Mouse (Mus musculus) 3T3-L1 (cell line): ENCODE measurements at regions not wholly inside any gene's neighbourhood (a gene's known extent, or its start where the extent isn't known, plus 50 kb on each side); places are given as distances from the start of the nearest gene placed in this dataset.

Experiments
- DNase-seq: peaks from one replicate; pipeline ENCODE4 v3.0.0-alpha.2; 2015; ENCODE audit warnings: low read depth, low spot score

DNA sequence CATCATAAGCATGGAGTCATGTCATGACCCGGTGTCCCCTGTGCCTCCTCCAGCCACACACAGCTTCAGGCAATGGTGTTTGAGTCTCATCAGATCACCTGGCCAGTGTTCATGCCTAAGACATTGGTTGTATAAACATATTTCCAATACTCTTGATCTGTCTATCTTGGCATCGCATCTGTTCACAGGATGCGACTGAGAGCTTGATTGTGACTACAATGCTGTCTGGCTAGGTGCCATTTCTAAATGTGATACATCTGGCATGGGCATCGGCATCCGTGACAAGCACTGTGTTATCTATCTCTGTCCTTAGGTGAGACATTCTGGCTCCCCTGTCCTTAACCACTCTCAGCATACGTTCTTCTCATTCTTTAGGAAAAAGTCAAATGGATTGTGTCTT is 102.3 kb upstream of the Fut8 start:
- no peak for DNase-seq

DNA sequence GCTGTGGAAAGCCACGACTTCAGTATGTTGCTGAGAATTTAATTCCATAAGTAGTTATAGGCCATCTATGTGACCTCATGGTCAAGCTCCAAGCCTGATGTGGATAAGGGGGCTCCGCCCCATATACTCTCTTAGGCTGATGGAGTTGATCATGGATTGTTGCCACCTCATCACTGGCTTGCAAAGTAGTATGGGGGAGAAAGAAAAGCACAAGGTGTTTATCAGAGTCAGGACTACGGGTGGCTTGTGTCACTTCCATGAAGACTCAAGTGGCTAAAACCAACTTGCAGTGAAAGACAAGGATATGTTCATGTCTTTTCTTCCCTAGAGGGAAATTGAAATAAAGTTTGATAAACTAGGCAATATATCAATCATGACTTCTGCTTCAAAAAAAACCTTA is 102.9 kb upstream of the Fut8 start:
- DNase-seq: no peak

DNA sequence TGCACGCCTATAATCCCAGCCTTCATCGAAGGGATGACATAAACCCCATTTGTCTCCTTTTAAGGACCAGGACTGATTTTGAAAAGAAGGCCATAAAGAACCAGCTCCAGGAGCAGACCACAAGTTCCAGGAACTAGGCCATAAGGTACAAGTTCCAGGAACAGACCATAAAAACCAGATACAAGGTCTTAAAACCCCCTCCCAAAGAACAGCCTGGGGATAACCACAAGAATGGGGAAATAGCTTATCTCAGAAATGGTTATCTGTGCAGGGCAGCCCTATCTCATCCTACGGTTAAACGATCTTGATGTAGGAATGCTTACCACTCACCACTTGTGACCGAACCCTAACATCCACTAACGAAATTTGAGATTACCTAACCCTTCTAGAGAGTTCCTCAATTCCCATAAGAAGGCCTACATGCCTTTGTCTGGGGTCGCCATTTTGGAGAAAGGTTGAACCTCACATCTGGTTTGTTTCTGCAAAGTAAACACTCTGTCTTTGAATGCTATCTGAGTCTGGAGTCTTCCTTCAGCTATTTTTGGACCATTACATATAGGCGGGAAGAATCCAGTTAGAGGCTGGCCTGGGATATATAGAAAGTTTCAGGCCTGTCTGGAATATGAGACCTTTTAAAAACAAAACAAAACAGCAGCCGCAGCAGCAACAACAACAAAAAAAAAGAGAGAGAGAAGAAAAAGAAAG is 103.5 kb upstream of the Fut8 start:
- peak; percentile 61 for DNase-seq

DNA sequence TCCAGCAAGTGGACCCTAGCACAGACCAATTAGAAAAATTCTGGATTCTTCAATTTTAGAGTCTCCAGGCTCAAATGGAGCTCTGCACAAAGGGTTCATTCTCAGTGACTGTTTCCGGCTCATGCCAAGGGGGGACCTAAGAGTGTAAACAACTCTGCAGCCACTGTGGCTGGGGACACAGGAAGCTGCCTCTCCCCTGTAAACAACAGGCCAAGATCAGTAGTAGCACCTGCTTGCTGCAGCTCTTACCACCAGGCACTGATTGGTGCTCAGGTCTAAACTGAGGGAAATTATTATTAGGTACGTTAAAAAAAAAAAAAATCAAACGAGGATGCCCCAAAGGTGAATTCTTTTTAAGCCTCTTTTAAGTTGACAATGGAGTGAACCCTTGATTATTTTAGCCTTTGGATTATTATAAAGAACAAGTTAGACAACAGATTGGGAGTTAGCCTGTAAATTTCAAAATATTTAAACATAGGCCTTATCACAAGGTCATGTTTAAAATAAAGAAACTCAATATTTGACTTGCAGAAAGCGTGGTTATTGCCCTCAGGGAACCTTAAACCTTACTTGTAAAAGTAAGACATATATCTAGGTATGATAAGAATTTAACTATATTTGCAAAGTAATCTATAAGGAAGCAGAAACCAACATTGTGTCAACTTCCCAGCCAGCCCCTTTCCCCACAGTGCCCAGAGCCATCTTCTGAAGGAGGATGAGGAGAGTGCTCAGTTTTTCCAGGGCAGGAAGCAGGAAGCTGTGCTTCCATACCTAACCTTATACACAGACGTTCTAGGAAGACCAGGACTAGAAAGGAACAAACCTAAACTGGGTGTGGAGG is 104.2 kb upstream of the Fut8 start:
- no peak for DNase-seq

DNA sequence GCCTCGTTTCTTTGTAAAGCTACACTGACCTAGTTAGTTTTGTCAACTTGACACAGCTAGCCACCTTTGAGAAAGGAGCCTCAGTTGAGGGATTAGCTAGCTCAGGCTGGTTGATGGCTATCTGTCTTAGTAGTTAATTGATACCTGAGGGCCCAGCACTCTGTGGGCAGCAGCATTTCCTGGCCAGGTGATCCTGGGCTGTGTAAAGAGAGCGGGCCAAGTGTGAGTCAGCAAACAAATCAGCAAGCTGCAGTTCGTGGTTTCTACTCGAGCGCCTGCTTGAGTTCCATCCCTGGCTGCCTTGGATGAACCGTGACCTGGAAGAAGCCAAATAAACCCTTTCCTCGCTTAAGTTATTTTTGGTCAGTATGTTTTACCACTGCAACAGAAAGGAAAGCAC is 106.6 kb upstream of the Fut8 start:
- DNase-seq: peak; percentile 80

DNA sequence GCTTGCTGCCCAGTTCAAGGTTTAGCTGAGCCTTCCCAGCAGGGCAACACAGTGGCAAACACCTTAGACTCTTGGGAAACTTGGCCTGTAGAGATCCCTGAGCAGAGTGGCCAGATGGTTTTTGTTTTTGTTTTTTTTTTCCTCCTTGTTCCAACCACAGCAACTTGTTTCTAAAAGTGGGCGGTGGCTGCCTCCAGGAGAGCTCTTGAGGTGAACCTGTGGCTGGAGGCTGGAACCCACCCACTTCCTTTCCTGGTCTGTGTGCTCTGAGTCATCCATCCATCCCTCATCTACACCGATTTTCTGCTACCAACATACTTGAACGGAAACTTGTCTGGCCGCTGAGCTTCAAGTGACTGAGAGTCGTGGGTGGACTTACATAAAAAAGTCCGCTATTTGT is 107.4 kb upstream of the Fut8 start:
- peak; percentile 93 for DNase-seq

DNA sequence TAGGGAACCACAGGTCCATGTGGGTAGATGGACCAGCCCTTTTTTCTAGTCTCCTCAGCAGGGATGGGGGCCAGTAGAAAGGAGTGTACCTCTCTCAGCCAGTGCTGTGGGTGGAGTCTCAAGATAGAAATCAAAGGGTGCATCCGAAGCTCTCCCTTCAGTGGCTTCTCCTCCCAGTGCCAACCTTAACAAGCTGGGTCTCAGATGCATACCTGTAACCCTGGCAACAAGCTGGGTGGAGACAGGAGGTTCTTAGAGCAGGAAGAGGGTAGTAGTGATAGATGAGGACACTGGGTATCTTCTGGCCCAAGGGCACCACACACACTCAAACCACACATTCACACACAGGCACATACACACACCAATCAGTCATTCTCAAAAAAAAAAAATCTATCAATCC is 113.7 kb upstream of the Fut8 start:
- DNase-seq: no peak

DNA sequence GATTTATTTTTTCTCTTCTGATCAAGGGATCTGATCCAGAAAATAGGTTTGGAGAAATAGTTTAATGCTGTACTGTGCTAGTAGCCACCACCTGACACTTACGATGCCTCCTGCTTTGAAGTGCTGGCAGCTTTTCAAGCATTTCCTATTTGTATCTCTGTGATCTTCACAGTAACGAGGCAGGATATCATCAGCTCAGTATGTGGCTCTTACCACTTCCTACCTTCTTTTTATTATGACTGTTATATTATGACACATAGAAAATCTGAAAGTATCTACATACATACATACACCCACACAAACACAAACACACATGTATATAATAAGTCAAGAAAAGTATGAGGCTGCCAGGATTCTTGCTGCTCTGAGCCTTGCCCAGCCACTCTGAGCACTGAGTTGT is 124.4 kb upstream of the Fut8 start:
- no peak for DNase-seq

DNA sequence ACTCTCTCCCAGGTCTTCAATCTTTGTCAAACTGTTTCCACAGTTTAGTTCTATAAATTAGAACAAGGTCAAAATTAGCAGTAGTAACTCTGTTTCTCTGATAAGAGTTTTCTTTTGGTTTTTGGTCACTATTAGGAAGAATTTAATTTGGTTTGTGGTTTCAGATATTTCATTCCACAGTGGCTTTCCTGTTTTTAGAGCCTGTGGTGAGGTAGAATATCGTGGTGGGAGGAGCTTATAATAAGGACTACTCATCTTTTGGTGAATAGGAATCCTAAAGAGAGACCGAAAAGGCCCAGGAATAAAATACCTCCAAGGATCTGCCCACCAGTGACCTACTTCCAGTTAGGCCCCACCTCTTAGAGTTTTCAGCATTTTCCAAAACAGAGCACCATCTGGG is 125.8 kb upstream of the Fut8 start:
- DNase-seq: no peak

DNA sequence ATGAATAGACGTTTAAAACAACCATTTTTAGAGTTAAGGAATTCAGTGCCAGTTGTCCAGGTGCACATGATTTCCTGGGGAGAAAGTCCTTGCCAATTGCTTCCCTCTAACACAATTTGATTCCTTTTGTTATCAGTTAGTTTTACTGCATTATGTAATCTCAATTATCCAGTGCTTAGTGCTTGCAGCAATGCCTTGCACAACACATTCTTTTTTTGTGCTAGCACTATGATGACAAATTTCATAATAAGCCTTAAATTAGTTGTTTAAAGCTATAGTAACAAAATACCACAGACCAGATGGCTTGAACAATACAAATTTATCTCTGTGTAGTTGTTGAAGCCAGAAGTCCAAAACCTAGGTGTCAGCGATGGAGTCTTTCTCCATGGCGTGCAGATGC is 130.7 kb upstream of the Fut8 start:
- DNase-seq: no peak

DNA sequence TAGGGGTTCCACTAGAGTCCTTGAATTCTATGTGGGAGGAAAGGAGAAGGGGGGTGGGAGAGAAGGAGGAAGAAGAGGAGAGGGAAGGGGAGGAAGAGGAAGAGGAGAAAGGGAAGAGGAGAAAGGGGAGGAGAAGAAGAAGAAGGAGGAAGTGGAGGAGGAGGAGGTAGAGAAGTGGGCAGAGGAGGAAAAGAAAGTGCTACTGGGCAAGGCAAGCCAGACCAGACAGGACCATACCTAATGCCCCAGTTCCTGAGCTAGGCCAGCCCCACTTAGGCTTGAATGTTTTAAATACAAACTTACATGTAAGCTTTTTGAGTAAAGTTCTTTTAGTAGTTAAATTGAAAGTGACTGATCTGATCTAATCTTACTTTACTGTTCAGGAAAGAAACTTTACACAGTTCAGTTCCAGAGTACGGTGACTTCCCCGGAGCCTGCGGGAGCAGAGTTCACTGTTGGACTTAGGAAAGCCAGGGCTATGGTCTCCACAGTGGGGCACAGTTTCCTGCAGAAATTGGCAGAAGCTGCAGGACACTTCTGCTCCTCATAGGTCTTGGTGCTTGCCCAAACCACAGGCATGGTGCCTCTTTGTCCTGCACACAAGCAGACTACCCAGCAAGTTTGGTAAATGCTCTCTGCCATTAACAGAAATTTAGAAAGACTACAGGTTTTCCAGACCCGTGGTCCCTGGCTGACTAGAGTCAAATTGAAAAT is 131.9 kb upstream of the Fut8 start:
- peak; percentile 71 for DNase-seq

DNA sequence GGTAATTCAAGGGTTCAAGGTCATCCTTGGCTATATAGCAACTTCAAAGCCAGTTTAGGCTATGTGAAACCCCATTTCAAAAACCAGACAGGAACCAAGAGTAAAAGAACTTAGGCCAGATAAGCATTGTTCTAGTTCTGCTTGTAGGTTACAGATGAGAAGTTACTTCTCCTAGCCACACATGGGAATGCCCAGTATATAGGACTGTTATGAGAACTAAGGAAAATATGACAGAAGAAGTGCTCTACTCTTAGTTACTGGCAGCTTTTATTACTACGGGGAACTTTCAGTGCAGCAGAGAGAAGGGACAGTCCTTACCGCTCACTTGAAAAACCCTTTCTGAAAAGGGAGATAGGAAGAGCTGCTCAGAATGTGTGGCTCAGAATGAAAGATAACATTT is 137.4 kb upstream of the Fut8 start:
- no peak for DNase-seq

DNA sequence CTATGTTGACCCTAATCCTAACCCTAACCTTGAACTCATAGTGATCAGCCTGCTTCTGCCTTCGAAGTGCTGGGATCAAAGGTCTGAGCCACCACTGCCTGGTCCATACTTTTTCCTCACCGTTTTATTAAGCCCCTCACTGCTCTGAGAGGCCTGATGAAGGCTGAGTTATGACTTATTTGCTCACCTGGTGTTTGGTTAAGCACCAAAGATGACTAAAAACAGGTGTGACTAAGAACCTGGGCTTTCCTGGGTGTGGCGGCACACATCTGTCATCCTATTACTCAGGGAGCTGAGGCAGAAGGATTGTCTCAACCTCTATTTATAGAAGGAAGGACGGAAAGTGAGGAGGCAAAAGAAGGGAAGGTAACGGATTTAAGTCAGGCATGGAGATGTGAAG is 137.5 kb upstream of the Max start:
- DNase-seq: no peak

DNA sequence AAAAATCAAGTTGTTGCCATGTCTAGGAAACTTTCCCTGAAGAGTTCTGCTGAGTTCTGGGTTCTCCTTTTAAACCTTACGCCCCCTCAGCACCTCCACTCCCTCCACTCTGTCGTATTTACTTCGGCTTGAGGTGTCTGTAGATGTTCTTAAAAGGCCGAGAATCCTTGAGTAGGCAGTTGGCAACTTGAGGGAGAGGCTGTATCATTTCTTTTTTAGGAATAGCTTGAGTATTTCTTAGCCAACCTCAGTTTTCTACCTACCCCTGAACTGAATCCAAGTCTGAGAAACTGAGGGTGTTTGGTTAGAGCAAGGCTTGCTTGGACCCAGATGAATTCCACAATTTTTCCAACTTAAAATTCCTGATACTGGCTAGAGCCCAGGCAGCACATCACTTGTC is 136.8 kb upstream of the Max start:
- DNase-seq: no peak

DNA sequence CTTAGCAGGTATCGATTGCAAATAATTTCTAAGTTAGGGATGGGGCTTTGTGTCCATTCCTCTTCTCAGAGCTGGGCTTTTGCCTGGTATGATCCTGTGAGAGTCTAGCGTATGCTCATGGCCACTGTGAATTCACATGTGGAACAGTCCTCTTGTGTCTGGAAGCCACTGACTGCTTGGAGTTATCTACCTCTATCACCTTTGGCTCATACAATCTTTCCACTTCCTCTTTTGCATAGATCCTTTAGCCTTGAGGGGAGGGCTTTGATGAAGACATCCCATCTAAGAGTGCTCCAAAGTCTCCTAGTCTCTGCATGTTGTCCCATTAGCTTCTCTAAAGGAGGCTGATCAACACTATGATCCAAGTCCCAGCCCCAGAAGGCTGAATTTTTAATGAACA is 135.8 kb upstream of the Max start:
- DNase-seq: no peak

DNA sequence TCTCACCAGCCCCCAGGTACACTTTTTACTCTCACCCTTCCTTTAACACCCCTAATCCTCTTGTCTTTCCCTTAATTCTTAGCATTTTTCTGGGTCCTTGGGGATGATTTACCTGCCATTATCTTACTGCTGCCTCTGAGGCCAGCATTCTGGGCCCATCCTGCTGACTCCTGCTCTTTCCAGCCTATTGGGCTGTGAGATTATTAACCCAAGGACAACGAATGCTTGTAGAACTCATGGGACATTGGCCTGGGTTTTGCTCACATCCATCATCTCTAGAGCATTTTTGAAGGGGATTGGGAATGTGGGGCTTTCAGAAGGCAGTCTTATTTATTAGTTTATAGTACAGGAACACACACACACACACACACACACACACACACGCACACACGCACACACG is 134.5 kb upstream of the Max start:
- DNase-seq: no peak

DNA sequence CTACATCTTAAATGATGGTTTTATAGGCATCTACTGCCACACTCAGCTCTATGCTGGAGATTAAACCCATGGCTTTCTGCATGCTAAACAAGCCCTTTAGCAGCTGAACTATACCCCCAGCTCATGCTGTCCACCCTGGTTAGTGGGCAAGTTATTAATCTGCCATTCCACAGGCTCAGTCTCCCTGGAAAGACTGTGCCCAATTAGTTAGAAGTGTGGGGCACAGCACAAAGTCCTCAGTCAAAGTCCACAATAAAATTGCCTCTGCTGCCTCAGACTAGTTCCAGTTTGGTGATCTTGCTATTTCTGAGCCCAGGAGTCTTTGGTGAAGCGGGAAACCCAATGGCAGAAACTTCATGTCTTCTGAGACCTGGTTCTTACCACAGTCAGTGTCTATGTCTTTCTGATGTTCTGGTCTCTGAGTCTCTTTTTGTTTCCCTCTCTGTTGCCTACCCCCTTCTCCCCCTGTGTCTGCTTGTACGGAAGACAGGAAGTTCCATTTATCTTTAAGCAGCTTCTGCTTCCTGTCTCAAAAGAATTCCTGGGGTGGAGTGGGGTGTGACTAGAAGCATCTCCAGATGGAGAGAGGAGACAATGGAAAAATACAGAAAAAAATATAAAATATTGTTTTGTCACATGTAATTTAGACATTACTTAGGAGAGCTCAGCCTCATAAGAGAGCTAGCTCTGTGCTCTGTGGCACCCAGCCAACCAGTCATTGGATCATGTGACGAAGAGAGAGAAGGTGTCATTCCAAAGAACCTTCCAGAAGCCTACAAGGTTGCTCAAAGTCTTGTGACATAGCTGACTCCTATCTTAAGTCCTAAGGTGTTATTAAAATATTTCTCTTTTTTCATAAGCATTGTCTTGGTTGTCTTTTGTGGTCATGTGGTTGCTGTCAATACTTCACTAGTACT is 133.3 kb upstream of the Max start:
- peak; percentile 17 for DNase-seq

DNA sequence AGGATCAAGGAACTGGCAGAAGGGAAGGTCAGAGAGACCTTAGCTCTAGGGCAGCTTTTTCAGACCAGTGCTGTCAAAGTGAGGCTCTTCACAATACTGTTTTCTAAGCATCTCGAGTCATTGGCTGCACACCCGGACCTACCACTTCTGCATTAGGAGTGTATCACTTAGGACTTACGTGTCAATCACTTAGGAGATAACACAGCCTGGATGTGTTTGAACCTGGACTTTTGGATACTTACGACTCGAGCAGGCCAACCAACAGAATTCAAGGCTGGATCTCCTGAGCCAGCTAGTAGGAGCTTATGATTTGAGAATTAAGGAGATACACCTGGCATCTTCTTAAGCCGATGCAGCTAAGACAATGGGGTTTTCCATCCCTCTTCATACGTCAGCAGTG is 132.2 kb upstream of the Max start:
- DNase-seq: no peak

DNA sequence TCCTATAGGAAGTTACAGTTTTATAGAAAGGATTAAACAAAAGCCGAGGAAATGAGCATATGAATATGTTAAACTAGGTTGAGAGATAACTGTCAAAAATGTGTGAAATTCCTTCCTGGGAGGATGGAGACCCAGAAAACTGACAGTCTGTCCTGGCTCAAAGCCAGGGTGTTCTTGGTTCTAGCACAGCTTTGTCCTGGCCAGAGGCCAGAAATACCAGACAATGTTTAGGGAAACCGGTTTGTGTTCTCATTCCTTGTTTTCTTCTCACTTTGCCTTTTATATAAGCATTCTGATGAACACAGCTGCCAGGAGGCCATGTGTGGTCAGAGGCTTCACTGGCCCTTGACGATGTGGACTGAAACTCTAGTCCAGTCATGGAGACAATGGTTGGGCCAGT is 130.7 kb upstream of the Max start:
- peak; percentile 26 for DNase-seq

DNA sequence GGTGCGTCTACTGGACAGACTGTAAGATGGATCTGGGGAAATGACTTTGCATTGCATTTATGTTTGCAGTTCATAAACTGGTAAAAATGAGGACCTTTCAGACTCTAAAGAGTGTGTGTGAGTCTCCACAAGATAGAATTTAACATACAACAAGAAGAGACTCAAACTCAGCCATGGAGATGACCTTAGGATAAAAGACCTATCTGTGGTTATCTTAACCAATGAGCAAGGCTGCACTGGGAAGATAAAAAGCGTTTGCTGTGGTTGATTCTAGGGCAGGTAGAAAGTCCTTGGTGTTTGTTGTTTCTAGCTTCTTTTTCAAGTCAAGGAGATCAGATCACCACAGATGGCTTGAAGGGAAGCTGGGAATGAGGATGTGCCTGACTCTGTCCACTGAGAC is 130.1 kb upstream of the Max start:
- DNase-seq: no peak

DNA sequence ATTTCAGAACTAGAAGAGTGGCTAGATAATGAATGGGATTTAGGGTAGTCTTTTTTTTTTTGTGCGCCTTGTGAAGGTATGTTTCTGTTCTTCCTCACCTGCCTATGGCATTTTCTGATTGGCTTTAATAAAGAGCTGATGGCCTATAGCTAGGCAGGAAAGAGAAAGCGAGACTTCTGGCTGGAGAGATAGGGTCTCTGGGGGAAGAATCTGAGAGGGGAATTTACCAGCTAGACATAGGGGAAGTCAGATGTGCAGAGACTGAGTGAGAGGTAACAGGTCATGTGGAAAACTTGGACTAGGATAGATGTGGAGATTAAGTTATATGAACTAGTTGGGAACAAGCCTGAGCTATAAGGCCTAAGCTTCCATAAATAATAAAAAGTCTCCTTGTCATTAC is 129.7 kb upstream of the Max start:
- DNase-seq: no peak

DNA sequence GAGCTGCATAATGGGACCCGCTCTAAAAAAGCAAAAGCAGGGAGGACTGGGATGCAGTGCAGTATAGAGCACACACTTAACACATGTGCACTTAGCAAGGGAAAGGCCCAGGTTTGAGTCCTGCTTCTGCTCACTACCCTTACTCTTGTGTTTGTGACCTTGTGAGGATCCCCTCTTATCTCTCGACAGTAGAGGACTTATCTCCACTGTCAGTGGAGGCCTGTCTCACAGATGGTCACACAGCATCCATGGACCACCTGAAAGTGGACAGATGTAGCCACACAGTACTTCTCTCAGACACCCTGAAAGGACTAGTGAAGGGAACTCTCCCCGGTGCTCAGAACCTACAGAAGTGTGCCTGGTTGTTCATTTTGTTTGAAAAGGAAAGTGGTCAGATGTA is 128.5 kb upstream of the Max start:
- no peak for DNase-seq
